11 mouse cellular contexts compared by ENCODE assay signal in the genomic region with DNA sequence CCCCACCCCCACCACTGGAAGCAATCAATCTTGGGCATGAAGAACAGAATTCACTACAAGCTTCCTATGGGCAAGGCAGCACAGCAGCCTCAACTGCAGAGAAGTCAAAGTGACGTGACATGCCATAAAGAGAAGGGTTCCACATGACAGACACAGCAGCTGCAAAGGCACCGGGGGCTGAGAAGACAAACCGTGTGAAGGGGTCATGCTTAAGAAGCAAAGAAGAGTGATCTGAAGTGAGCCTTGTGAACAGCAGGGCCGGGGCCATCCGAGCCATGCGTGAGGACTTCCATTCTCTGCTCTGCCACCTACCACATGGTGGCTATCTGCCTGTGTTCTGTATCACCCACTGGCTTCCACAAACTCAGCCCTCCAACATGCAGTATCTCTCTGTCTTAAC.
"Had no signal": no experiment of that assay in that cellular context is flagged by ENCODE, and none has a peak within 500 bp of the region (broad histone marks: within the 10 kb centered on the region; RNA-seq: fewer than 3 reads in every experiment).

No protein-coding gene starts in this region.

- DNase-seq: kidney, adult 2 months; kidney, postnatal 36 days; layer of hippocampus, postnatal 36 days; left cerebral cortex, postnatal 4 days; lung, adult 2 months; lung, postnatal 14 days; lung, postnatal 4 days; midbrain, embryonic 14.5 days; right cerebral cortex, postnatal 25 days; thymus, adult 2 months; thymus, postnatal 25 days had no signal
